Mouse (Mus musculus) ES-E14 (cell line): ENCODE results near the gene Slc39a11.

Experiments used
- CHD2 ChIP-seq: IDR thresholded peaks from 2 replicates; pipeline ENCODE4 v1.6.1; 2014; ENCODE audit warnings: mild to moderate bottlenecking, low read depth, low read length, inconsistent platforms
- HCFC1 ChIP-seq: IDR thresholded peaks from 2 replicates; pipeline ENCODE4 v1.6.1; 2012; ENCODE audit warnings: low read length, inconsistent platforms, borderline replicate concordance; ENCODE audit not compliant: insufficient read depth
- MAFK ChIP-seq: IDR thresholded peaks from 2 replicates; pipeline ENCODE4 v1.6.1; 2014; ENCODE audit warnings: mild to moderate bottlenecking, low read depth, low read length, inconsistent platforms; ENCODE audit not compliant: insufficient read depth
- ZC3H11A ChIP-seq: IDR thresholded peaks from 2 replicates; pipeline ENCODE4 v1.6.1; 2012; ENCODE audit warnings: low read depth, mild to moderate bottlenecking, inconsistent platforms, low read length, borderline replicate concordance
- ZNF384 ChIP-seq: IDR thresholded peaks from 2 replicates; pipeline ENCODE4 v1.6.1; 2012; ENCODE audit warnings: low read depth, low read length, inconsistent platforms

DNA sequence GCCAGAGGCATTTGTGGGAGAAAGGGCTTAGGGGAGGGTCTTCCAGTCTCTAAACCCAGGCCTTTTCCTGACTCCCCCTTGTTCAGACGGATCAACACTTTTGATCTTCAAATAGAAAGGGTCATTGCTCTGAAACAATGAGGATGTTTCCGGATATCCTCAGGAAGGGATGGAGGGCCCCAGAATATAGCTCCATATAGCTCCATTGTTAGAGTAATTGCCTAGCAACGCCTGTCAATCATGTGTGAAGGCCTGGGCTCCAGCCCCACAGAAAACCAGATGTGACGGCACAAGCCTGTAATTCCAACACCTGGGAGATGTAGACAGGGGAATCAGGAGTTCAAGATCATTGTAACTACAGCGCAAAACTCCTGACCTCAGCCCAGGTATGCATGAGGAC, 214.2 kb downstream of the Slc39a11 start:
- TF ChIP-seq ZC3H11A (no peak), ZNF384 (no peak), MAFK (no peak), CHD2 (no peak), HCFC1 (no peak)
